Mouse (Mus musculus): ENCODE results near the gene Rapgef4.

DNA sequence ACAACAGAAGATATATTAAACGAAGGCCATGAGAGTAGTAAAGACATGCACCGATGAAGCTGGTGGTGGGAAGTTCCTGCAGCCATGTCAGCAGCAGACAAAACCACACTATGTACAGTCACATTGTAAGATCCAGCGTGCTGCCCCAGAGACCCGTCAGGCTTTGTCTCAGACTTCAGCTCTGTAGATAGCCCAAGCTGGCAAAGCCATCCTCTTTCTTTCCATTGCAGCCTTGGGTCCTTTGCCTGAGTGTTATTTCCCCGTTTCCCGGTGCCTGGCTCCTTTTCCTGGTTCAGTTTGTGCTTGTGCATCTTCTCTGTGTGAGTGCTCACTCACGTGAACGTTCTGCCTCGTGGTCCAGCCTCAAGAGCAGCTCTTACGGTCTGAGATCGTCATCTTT is 265.3 kb downstream of the Rapgef4 start:
- TF ChIP-seq CTCF (IDR thresholded peaks at IDR 0.05; ENCODE audit: control insufficient read depth, insufficient read depth, insufficient replicate concordance, low read depth, low read length) (no peak), POLR2A (IDR thresholded peaks at IDR 0.05; ENCODE audit: control insufficient read depth, low read depth, low read length) (no peak)
